Mouse (Mus musculus) midbrain, postnatal 0 days (tissue): ENCODE measurements around the gene Hirip3. TPM values are rescaled to one million over a fixed set of nuclear protein-coding genes. Genes with fewer than 3 reads are reported as not detected.

Source experiments
- ATAC-seq: fragments of 200-750 bp; cut with Nextera tagmentation; 2 replicates; pipeline ENCODE4 v1.8.0; 2017; ENCODE audit warnings: moderate number of reproducible peaks, mild to moderate bottlenecking, moderate TSS enrichment, moderate library complexity; ENCODE audit not compliant: low FRiP score
- DNase-seq: peaks from one replicate; pipeline ENCODE4 v3.0.0-alpha.2; 2015; ENCODE audit warnings: low spot score
- H3K27ac ChIP-seq: fragments of 300-500 bp; sonication (generic); 2 replicates; pipeline ENCODE4 v1.5.1; 2014; ENCODE audit warnings: low read depth, mild to moderate bottlenecking, low read length, mixed read lengths
- H3K27me3 ChIP-seq: fragments of 300-500 bp; sonication (generic); 2 replicates; pipeline ENCODE4 v1.6.1; 2014; ENCODE audit warnings: low read length, control low read depth, mixed read lengths; ENCODE audit not compliant: insufficient read depth
- H3K36me3 ChIP-seq: fragments of 300-500 bp; sonication (generic); 2 replicates; pipeline ENCODE4 v1.6.1; 2014; ENCODE audit warnings: low read length, control low read depth, mixed read lengths; ENCODE audit not compliant: insufficient read depth
- H3K4me1 ChIP-seq: fragments of 300-500 bp; sonication (generic); 2 replicates; pipeline ENCODE4 v1.6.1; 2014; ENCODE audit warnings: mild to moderate bottlenecking, control low read depth, antibody characterized with exemption, low read length, mixed read lengths; ENCODE audit not compliant: insufficient read depth
- H3K4me2 ChIP-seq: fragments of 300-500 bp; sonication (generic); 2 replicates; pipeline ENCODE4 v1.6.1; 2014; ENCODE audit warnings: low read depth, mild to moderate bottlenecking, low read length, mixed read lengths; ENCODE audit not compliant: poor library complexity, severe bottlenecking
- H3K4me3 ChIP-seq: fragments of 300-500 bp; sonication (generic); 2 replicates; pipeline ENCODE4 v1.5.1; 2014; ENCODE audit warnings: low read depth, mild to moderate bottlenecking, low read length, moderate library complexity
- H3K9ac ChIP-seq: fragments of 300-500 bp; sonication (generic); replicated peaks from 2 replicates; pipeline ENCODE4 v1.6.1; 2014; ENCODE audit warnings: mild to moderate bottlenecking, low read length, moderate library complexity, mixed read lengths; ENCODE audit not compliant: poor library complexity, severe bottlenecking
- H3K9me3 ChIP-seq: fragments of 300-500 bp; sonication (generic); 2 replicates; pipeline ENCODE4 v1.6.1; 2016; ENCODE audit warnings: low read length, control low read depth
- CTCF ChIP-seq: IDR thresholded peaks from 2 replicates; pipeline ENCODE4 v1.5.1; 2016; ENCODE audit warnings: antibody characterized with exemption, mild to moderate bottlenecking
- WGBS: fragments of 180-500 bp; shearing (Covaris S2); extraction: QIAGEN DNeasy Blood & Tissue Kit; methylation state at CpG from one replicate; pipeline ENCODE4 v1.1.7; 2014; 5-methylcytosine and 5-hydroxymethylcytosine counted together
- polyA plus RNA-seq: library from polyadenylated mRNA; unstranded; fragments of >200 nt; fragmentation: Nextera tagmentation; extraction: Ambion mirVana; gene quantifications from 2 replicates; pipeline ENCODE4 v1.2.1, GENCODE M21; 2015
- total RNA-seq: library from RNA; depleted of rRNA; stranded (reverse); fragments of >200 nt; gene quantifications from 2 replicates; pipeline ENCODE4 v1.2.3, GENCODE M21; 2014; rRNA removed

The Hirip3 gene
- total RNA-seq (6.6 and 10.0 TPM in 2 replicates), polyA plus RNA-seq (12.2 and 16.3 TPM in 2 replicates)

- H3K36me3 ChIP-seq, result peaks cover 38% of the 10 kb centered on the region
- 3% methylated on average over 42 of the region's 42 CpGs for WGBS
- H3K9me3 ChIP-seq, result no peaks in the 10 kb centered on the region
- peaks cover 10% of the 10 kb centered on the region; the same call in 1 of the 2 replicates for H3K4me1 ChIP-seq
- peak within 1 kb of the TSS; percentile 52 for H3K4me3 ChIP-seq
- ATAC-seq (peak; percentile 87), DNase-seq (peak; percentile 96)
- peak within 1 kb of the TSS; percentile 75 for H3K4me2 ChIP-seq
- TF ChIP-seq CTCF, result peak; percentile 16; the same call in 1 of the 2 replicates
- peak within 1 kb of the TSS; percentile 77 for H3K27ac ChIP-seq
- peak within 1 kb of the TSS; percentile 65 for H3K9ac ChIP-seq
- no peaks in the 10 kb centered on the region for H3K27me3 ChIP-seq
These were observed at the start of gene Hirip3 for GRCm38 (mm10) chr7:126861429-126862130. Gene Hirip3, plus strand, starts transcription at chr7:126861972.

DNA sequence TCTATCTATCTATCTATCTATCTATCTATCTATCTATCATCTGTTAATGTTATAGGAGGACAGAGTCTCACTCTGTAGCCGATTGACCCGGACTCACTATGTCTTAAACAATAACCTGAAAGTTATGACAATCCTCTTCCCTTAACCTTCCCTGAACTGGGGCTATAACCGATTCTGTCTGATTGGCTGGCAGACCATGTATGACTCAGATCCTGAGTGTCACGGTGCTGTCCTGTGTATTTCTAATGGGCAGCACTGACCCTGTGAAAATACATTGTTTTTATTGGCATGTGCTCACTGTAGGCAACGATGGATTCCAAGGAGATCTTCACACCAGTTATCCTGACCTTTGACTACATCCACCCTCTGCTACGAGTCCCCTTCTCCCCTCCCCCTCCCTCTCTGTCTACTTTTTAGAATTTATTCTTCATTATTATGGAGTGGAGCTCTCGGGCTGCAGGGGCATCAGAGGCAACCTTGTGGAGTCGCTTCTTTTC lies 46.0 kb upstream of the Hirip3 start:
- WGBS, result 50% methylated on average over 8 of the region's 8 CpGs
- H3K27me3 ChIP-seq, result no peaks in the 10 kb centered on the region
- DNase-seq (no peak), ATAC-seq (no peak)
- H3K4me3 ChIP-seq, result no peak overlapping the region
- TF ChIP-seq CTCF, result no peak
- H3K36me3 ChIP-seq, result no peaks in the 10 kb centered on the region
- no peaks in the 10 kb centered on the region for H3K9me3 ChIP-seq
- no peak overlapping the region for H3K9ac ChIP-seq
- H3K4me1 ChIP-seq, result no peaks in the 10 kb centered on the region
- no peak overlapping the region for H3K27ac ChIP-seq
- no peak overlapping the region for H3K4me2 ChIP-seq

GRCm38 (mm10) chr7:126816494-126816893 lies 45.3 kb upstream of the Hirip3 start:
- Histone ChIP-seq H3K4me3 (no peak overlapping the region), H3K27me3 (no peaks in the 10 kb centered on the region), H3K4me1 (no peaks in the 10 kb centered on the region), H3K27ac (no peak overlapping the region), H3K36me3 (no peaks in the 10 kb centered on the region), H3K9me3 (no peaks in the 10 kb centered on the region), H3K9ac (no peak overlapping the region), H3K4me2 (no peak overlapping the region)
- WGBS, result 85% methylated on average over 8 of the region's 8 CpGs
- TF ChIP-seq CTCF, result no peak
- ATAC-seq (no peak), DNase-seq (no peak)

DNA sequence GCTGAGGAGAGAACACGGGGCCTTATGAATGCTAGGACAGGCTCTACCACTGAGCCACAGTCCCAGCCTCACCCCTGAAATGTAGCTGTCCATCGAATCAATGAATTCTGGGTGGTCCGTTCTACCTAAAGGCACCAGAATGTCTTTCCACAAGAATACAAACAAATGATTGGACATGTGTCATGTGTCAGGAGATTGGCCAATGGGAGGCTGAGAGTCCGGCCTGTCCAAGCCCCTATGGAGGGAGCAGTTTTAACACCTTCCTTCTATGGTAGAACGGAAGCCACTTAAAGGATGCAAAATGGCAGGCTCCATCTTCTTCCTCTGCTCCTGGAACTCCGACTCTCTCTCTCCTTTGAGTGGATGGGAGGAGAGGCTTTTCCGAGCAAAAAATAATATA lies 44.2 kb upstream of the Hirip3 start:
- H3K4me2 ChIP-seq, result no peak overlapping the region
- no peak overlapping the region for H3K4me3 ChIP-seq
- no peak overlapping the region for H3K27ac ChIP-seq
- H3K27me3 ChIP-seq, result no peaks in the 10 kb centered on the region
- H3K9me3 ChIP-seq, result no peaks in the 10 kb centered on the region
- no peak for TF ChIP-seq CTCF
- 90% methylated on average over 7 of the region's 7 CpGs for WGBS
- H3K9ac ChIP-seq, result no peak overlapping the region
- no peaks in the 10 kb centered on the region for H3K36me3 ChIP-seq
- DNase-seq (no peak), ATAC-seq (no peak)
- H3K4me1 ChIP-seq, result peaks cover 7% of the 10 kb centered on the region

GRCm38 (mm10) chr7:126818818-126819217 lies 43.0 kb upstream of the Hirip3 start:
- no peak for DNase-seq
- no peak overlapping the region for H3K4me2 ChIP-seq
- ATAC-seq, result no peak
- H3K9ac ChIP-seq, result no peak overlapping the region
- 32% methylated on average over 1 of the region's 1 CpGs for WGBS
- H3K36me3 ChIP-seq, result no peaks in the 10 kb centered on the region
- no peak overlapping the region for H3K27ac ChIP-seq
- peaks cover 9% of the 10 kb centered on the region for H3K4me1 ChIP-seq
- TF ChIP-seq CTCF, result peak; percentile 43
- H3K27me3 ChIP-seq, result no peaks in the 10 kb centered on the region
- H3K4me3 ChIP-seq, result no peak overlapping the region
- H3K9me3 ChIP-seq, result no peaks in the 10 kb centered on the region

DNA sequence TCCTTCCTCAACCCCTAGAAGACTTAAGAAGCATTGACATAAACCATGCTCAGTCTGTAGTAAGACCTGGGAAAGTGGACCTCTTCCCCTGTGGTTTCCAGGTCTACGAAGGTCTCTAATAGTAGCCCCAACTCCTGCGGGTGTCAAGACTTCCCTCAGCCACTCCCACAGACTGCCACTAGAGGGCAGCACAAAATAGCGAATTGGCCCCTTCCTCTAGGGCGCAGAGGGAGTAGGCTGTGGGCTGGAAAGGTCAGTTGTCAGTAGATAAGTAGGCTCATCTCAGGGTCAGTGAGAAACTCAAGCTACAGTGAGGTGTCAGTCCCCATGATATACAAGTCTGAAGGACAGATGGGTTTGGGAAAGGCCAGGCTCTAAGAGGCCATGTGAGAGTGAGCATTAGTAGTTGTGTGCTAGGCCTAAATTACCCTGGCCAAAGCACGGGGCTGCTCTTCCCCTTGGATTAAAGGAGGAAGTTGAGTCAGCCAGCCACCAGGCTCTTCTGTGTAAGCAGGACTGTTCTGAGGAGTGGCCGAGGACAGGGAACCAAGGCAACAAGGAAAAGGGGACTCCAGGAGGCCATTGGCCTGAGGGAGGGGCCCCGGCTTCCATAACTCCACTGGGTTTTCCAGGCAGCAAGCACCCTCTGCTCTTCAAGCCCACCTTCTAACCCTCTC lies 39.8 kb upstream of the Hirip3 start:
- Histone ChIP-seq H3K4me1 (peaks cover 15% of the 10 kb centered on the region), H3K4me3 (peak overlapping the region; percentile 75), H3K27ac (peak overlapping the region; percentile 83), H3K9me3 (no peaks in the 10 kb centered on the region), H3K36me3 (no peaks in the 10 kb centered on the region), H3K9ac (peak overlapping the region; percentile 87), H3K4me2 (peak overlapping the region; percentile 52), H3K27me3 (no peaks in the 10 kb centered on the region)
- 23% methylated on average over 7 of the region's 7 CpGs for WGBS
- TF ChIP-seq CTCF, result peak; percentile 98
- DNase-seq (peak; percentile 78), ATAC-seq (no peak)
